Mouse (Mus musculus) limb, embryonic 13.5 days (tissue): ENCODE data around the gene Orc5. TPM values are rescaled to one million over a fixed set of nuclear protein-coding genes. Genes with fewer than 3 reads are reported as not detected.

Experiments
- ATAC-seq: fragments of 200-750 bp; cut with Nextera tagmentation; 2 replicates; pipeline ENCODE4 v1.8.0; 2017; ENCODE audit warnings: low read depth, moderate number of reproducible peaks, moderate TSS enrichment; ENCODE audit not compliant: low FRiP score
- H3K27ac ChIP-seq: fragments of 300-500 bp; sonication (generic); 2 replicates; pipeline ENCODE4 v1.5.1; 2015; ENCODE audit warnings: inconsistent platforms, mild to moderate bottlenecking, moderate library complexity
- H3K27me3 ChIP-seq: fragments of 300-500 bp; sonication (generic); 2 replicates; pipeline ENCODE4 v1.6.1; 2015; ENCODE audit warnings: mild to moderate bottlenecking, inconsistent platforms
- H3K36me3 ChIP-seq: fragments of 300-500 bp; sonication (generic); 2 replicates; pipeline ENCODE4 v1.6.1; 2015; ENCODE audit warnings: inconsistent platforms, mild to moderate bottlenecking, moderate library complexity
- H3K4me1 ChIP-seq: fragments of 300-500 bp; sonication (generic); 2 replicates; pipeline ENCODE4 v1.6.1; 2015; ENCODE audit warnings: inconsistent platforms
- H3K4me2 ChIP-seq: fragments of 300-500 bp; sonication (generic); replicated peaks from 2 replicates; pipeline ENCODE4 v1.6.1; 2015; ENCODE audit warnings: inconsistent platforms, mild to moderate bottlenecking, moderate library complexity
- H3K4me3 ChIP-seq: fragments of 300-500 bp; sonication (generic); 2 replicates; pipeline ENCODE4 v1.5.1; 2015; ENCODE audit warnings: moderate library complexity, mild to moderate bottlenecking, inconsistent platforms
- H3K9ac ChIP-seq: fragments of 300-500 bp; sonication (generic); 2 replicates; pipeline ENCODE4 v1.6.1; 2015; ENCODE audit warnings: mild to moderate bottlenecking, inconsistent platforms
- H3K9me3 ChIP-seq: fragments of 300-500 bp; sonication (generic); 2 replicates; pipeline ENCODE4 v1.6.1; 2016; ENCODE audit warnings: inconsistent platforms
- WGBS: fragments of 180-500 bp; shearing (Covaris S2); methylation state at CpG from one replicate; pipeline ENCODE4 v1.1.7; 2015; 5-methylcytosine and 5-hydroxymethylcytosine counted together
- polyA plus RNA-seq: library from polyadenylated mRNA; unstranded; fragments of >200 nt; fragmentation: Nextera tagmentation; extraction: Ambion mirVana; gene quantifications from 2 replicates; pipeline ENCODE4 v1.2.1, GENCODE M21; 2015

Gene Orc5
- polyA plus RNA-seq, 1 experiment from 2014 or later = 39.4 TPM

DNA sequence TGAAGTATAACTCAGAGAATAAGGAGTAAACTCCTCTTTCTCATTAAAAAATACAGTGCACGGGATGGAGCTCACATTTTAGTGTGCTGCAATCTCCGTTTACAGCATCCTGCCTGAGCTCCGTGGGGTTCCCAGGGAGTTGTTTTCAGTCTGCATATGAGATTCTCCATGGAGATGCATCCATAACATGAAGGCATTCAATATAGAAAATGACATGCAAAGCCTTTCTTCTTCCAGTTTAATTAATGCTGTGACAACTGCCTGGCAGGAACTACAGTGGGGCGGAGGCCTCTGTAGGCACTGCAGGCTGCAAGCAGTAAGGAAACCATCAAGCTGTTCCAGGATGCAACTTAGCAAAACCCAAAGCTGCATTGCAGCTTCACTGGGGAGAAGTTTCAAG, 79.0 kb downstream of the Orc5 start:
- Histone ChIP-seq H3K4me1 (no peaks in the 10 kb centered on the region), H3K9ac (no peak overlapping the region), H3K27me3 (no peaks in the 10 kb centered on the region), H3K9me3 (no peaks in the 10 kb centered on the region), H3K36me3 (no peaks in the 10 kb centered on the region), H3K4me3 (no peak overlapping the region), H3K27ac (no peak overlapping the region), H3K4me2 (no peak overlapping the region)
- ATAC-seq = no peak
- 64% methylated on average over 4 of the region's 4 CpGs for WGBS

DNA sequence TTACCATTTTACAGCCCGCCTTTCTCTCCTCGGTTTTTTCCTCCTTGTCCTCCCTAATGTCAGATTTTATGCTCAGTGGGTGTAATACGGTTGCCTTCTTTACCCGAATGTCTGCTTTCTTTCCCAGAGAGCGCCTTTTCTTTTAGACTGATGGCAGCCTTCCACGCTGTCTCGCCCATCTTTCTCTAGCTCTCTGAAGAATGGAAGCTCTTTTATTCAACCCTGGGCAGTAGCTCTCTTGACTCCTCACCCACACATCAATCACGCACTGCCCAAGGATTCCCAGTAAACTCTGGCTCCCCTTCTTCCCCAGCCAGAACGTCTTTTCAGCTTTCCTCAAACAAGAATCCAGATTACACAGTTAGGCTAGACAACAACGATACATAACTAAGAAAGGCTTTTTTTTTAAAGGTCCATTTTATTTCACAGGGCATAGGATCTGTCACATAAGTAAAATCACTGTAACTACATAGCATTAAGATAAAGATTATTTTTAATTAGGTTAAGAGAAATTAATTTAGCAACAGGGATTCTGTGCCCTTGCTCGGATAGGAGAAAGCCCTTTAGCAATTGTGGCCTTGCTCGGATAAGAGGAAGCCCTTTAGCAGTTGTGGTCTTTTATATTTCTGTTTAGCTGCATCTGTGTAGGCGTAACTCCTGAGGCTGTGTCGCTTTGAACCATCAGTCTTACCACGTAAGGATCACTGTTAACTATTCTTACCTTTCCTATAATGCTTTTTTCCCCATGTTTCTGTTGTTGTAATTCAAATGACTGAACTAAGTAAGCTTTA, 97.2 kb downstream of the Orc5 start:
- Histone ChIP-seq H3K4me3 (no peak overlapping the region), H3K27ac (no peak overlapping the region), H3K9me3 (no peaks in the 10 kb centered on the region), H3K9ac (no peak overlapping the region), H3K36me3 (no peaks in the 10 kb centered on the region), H3K4me1 (no peaks in the 10 kb centered on the region), H3K4me2 (no peak overlapping the region), H3K27me3 (no peaks in the 10 kb centered on the region)
- ATAC-seq = no peak
- 80% methylated on average over 15 of the region's 15 CpGs for WGBS

DNA sequence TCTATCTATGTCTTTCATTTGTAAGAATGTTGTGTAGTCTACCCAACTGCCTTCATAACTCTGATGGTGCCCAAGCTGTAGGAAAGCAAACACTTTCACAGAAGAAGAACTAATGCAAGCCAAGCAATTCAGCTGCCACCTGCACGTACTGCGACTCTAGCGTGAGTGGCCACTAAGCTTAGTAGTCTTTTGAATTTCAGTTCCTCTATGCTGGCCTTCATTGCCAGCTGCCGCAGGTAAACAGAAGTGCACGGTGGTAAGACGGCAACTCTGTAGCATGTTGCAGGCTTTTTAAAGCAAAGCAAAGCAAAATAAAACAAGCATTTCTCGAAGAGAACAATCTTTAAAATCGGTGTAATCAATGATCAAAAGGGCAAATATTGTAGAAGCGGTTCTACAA, 97.8 kb downstream of the Orc5 start:
- ATAC-seq = no peak
- H3K4me2 ChIP-seq = no peak overlapping the region
- H3K27me3 ChIP-seq = no peaks in the 10 kb centered on the region
- no peak overlapping the region for H3K4me3 ChIP-seq
- no peak overlapping the region for H3K27ac ChIP-seq
- H3K9ac ChIP-seq = no peak overlapping the region
- H3K4me1 ChIP-seq = no peaks in the 10 kb centered on the region
- WGBS = 92% methylated on average over 9 of the region's 9 CpGs
- no peaks in the 10 kb centered on the region for H3K9me3 ChIP-seq
- no peaks in the 10 kb centered on the region for H3K36me3 ChIP-seq

DNA sequence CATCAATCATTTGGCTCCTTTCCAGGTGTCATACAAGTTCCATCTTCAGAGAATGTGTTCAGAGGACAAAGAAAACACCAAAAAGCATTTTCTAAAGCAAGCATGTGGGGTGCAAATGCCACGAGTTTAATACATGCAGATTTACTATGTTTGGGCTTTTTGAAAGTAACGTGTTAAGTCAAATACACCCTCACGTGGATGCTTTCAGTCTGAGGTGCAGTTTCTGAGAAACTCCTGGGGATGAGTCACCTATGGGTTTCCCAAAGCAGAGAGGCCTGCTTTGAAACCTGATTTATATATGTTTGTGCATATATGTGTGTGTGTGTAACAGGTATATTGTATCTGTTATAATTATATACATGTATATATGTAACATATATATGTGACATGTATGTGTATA, 98.5 kb downstream of the Orc5 start:
- Histone ChIP-seq H3K36me3 (no peaks in the 10 kb centered on the region), H3K27ac (no peak overlapping the region), H3K9me3 (no peaks in the 10 kb centered on the region), H3K9ac (no peak overlapping the region), H3K4me2 (no peak overlapping the region), H3K27me3 (no peaks in the 10 kb centered on the region), H3K4me1 (no peaks in the 10 kb centered on the region), H3K4me3 (no peak overlapping the region)
- 67% methylated on average over 3 of the region's 3 CpGs for WGBS
- ATAC-seq = no peak

DNA sequence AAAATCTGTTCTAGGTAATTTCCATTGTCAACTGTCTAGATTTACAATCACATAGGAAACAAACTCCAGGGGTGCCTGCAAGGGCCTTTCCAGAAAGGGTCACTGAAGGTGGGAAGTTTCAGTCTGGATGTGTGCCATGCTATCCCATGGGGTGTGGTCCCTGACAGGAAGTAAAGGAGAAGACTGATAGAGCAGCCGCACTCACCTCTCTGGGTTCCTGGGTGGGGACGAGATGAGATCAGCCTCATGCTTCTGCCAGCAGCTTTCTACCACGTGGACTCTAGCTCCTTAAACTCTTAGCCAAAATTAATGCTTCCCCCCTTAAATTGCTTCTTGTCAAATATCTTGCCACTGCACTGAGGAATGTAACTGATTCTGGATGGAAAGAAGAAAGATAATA, 100.7 kb downstream of the Orc5 start:
- 59% methylated on average over 3 of the region's 3 CpGs for WGBS
- Histone ChIP-seq H3K27ac (no peak overlapping the region), H3K9me3 (no peaks in the 10 kb centered on the region), H3K4me2 (no peak overlapping the region), H3K9ac (no peak overlapping the region), H3K36me3 (no peaks in the 10 kb centered on the region), H3K27me3 (no peaks in the 10 kb centered on the region), H3K4me1 (no peaks in the 10 kb centered on the region), H3K4me3 (no peak overlapping the region)
- ATAC-seq = no peak

Other genes starting within 250 kb of the Orc5 start
- gene Reln, start 205.7 kb downstream of the Orc5 start, polyA plus RNA-seq = 2.2 and 2.3 TPM in 2 replicates
- gene Lhfpl3, start 195.6 kb upstream of the Orc5 start, polyA plus RNA-seq = 0.70 and 1.3 TPM in 2 replicates